Mouse (Mus musculus): ENCODE results near the gene Gm21818. TPM values are rescaled to one million over a fixed set of nuclear protein-coding genes. Genes with fewer than 3 reads are reported as not detected.
"Not testable (repeated sequence)": the region's sequence is repeated elsewhere in the genome, so short reads cannot be mapped to it uniquely, and the experiment has no call there.

The Gm21818 gene
- polyA plus RNA-seq (2012; rRNA removed): not detected in 2 replicates

- not testable (repeated sequence) for H3K4me3 ChIP-seq (ENCODE audit: insufficient read depth, low read length); H3K27ac ChIP-seq (ENCODE audit: insufficient read depth, low read length); H3K4me1 ChIP-seq (ENCODE audit: control insufficient read depth, insufficient read depth, low read length)
Observed at GRCm38 (mm10) chr13:120172133-120172532, at the start of gene Gm21818. Gene Gm21818 (plus strand): TSS chr13:120172433.

DNA sequence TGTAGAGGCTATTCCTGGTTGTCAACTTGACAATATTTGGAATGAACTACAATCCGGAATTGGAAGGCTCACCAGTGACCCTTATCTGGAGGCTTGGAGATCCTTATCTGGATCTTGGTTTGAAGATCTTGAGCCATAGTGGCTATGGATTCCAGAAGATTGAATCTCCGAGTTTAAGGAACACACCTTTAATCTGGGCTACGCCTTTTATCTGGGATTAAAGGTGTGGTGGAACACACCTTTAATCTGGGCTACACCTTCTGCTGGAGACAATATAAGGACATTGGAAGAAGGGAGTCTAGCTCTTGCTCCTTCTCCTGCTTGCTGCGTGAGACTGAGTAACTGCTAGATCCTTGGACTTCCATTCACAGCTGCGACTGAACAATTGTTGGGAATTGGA is 32.3 kb upstream of the Gm21818 start, which contains the start of gene Gm20767:
TSS of gene Gm20767 (plus strand) at position 301 of the 400 bp plus-strand sequence.
- not testable (repeated sequence) for H3K27ac ChIP-seq (ENCODE audit: insufficient read depth, low read length); H3K4me3 ChIP-seq (ENCODE audit: insufficient read depth, low read length); H3K4me1 ChIP-seq (ENCODE audit: control insufficient read depth, insufficient read depth, low read length)

DNA sequence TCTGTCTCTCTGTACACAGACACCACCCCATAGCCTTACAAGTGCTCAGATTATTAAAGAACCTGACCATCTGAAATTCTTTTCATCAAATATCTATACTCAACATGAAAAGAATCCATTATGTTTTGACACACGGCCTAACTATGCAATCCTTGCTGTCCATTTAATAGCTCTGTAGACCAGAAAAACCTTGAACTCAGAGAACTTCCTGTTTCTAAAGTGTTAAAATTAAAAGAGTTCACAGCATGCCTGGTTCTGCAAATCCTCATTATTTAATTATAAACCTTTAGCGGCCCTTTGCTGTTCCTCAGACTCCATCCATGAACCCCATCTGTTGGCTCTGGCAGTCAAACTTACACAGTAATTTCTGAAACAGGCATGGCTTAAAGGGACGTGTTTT is 29.9 kb upstream of the Gm21818 start:
- not testable (repeated sequence) for H3K27ac ChIP-seq (ENCODE audit: insufficient read depth, low read length); H3K4me1 ChIP-seq (ENCODE audit: control insufficient read depth, insufficient read depth, low read length); H3K4me3 ChIP-seq (ENCODE audit: insufficient read depth, low read length)

DNA sequence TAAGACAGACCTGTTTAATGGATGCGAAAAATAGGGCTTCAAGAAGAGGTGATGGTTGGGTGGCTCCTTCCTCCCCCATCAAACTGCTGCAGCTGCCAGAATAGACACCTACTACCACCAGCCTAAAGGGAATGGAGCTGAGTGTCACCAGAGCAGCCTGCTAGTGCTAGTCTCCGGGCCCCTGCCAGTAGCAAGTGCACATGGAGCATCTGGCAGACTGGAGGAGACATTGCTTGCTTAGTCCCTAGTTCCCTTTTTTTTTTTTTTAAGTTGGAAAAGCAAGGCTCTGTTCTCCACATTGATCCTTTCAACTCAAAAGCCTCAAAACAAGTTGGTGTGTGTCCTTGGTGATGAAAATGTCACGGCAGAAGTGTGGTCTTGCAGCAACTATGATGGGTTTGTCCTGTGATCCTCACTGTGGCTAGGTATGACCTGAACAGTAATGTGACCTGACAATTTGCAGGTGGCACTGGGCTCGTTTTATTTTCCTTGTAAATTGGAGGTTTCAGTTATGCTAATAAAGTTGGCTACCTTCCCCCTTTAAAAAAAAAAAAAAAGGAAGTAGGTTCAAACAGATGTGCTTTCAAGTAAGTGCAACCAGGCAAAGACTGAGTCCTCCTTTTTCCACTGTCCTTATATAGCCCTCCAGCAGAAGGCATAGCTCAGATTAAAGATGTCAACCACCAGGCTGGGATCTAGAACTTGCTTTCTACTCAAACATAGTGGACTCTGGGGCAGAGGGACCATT is 22.4 kb upstream of the Gm21818 start:
- H3K4me3 ChIP-seq (ENCODE audit: insufficient read depth, low read length); H3K4me1 ChIP-seq (ENCODE audit: control insufficient read depth, insufficient read depth, low read length); H3K27ac ChIP-seq (ENCODE audit: insufficient read depth, low read length): not testable (repeated sequence)

- not testable (repeated sequence) for H3K4me3 ChIP-seq (ENCODE audit: insufficient read depth, low read length); H3K4me1 ChIP-seq (ENCODE audit: control insufficient read depth, insufficient read depth, low read length); H3K27ac ChIP-seq (ENCODE audit: insufficient read depth, low read length)
Observed at GRCm38 (mm10) chr13:120150589-120150988, 21.6 kb upstream of the Gm21818 start.

DNA sequence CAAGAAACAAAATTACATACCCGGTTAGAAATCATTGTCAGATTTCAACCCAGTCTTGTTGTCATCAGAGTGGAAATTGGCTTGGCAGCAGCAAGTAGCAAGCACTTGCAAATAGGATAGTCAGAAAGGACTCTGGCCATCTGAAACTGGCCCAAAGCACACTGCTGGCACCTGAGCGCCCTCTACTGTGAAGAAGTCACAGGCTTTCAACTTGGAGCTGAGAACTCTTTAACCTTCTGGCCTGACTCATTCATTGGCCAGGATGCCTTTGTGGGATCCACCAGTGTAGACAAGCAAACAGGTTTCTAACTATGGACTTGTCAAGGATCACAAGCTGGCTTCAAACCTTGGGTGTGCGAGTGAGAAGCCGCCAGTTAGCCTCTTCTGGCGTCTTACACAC is 3.9 kb upstream of the Gm21818 start:
- H3K27ac ChIP-seq (ENCODE audit: insufficient read depth, low read length); H3K4me3 ChIP-seq (ENCODE audit: insufficient read depth, low read length); H3K4me1 ChIP-seq (ENCODE audit: control insufficient read depth, insufficient read depth, low read length): not testable (repeated sequence)

DNA sequence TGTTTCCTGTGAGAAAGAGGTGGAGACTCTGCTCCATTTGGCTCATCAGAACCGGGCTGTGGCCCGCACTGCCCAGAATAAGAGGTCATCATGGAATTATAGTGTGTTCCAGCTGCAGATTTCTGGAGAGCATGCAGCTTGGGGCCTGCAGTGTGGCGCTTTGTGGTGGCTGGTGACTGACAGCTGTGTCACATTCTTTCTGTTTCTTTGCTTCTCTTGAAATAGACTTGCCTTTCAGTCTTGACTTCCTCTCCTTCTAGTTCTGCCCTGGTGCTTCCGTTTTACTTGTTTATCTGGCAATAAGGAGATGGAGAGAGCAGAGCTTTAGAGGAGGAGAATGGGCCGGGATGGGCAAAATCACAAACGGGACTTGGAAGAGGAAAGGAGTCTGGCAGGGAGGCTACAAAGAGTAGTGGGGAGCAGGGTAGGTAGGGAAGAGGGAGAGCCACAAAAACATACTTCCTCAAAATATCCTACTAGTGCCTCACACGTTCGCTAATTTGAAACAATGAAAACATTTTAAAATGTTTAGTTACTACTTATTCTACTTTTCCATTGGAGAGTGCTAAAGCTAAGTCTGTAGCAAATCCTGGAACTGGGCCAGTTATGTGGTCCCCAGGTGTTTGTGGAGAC is 24.1 kb downstream of the Gm21818 start:
- H3K4me1 ChIP-seq (ENCODE audit: control insufficient read depth, insufficient read depth, low read length); H3K4me3 ChIP-seq (ENCODE audit: insufficient read depth, low read length); H3K27ac ChIP-seq (ENCODE audit: insufficient read depth, low read length): not testable (repeated sequence)

DNA sequence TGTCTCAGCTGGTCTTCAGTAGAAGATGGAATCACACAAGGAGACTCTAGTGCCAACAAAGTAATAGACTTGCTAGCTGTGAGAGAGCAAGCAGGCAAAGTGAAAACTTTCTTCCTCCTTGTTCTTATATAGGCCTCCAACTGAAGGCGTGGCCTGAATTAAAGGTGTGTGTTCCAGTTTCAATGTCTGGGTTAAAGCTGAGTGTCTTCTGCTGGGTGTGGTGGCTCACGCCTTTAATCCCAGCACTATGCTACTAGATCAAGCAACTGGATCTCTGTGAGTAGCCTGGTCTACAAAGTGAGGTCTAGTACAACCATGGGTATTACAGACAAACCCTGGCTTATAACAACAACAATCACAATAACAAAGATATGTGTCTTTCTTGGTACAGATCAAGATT is 43.6 kb downstream of the Gm21818 start, which contains the start of gene Gm21762:
TSS of gene Gm21762 (minus strand) at position 101 of the 400 bp plus-strand sequence.
- not testable (repeated sequence) for H3K27ac ChIP-seq (ENCODE audit: insufficient read depth, low read length); H3K4me3 ChIP-seq (ENCODE audit: insufficient read depth, low read length); H3K4me1 ChIP-seq (ENCODE audit: control insufficient read depth, insufficient read depth, low read length)

DNA sequence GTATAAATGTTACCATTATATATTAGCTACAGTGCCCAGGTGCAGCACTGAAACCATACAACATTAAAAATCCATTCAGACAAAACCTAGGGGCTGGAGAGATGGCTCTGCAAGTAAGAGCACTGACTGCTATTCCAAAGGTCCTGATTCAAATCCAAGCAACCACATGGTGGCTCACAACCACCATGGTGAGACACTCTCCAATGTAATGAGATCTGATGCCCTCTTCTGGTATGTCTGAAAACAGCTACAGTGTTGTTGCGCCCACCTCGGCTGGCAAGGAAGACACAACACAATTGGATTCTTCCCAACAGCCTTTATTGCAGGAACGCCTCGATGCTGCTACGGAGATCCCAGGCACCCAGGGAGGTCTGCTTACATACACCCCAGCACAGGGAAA is 48.7 kb downstream of the Gm21818 start:
- not testable (repeated sequence) for H3K4me1 ChIP-seq (ENCODE audit: control insufficient read depth, insufficient read depth, low read length); H3K27ac ChIP-seq (ENCODE audit: insufficient read depth, low read length); H3K4me3 ChIP-seq (ENCODE audit: insufficient read depth, low read length)

- H3K4me3 ChIP-seq (ENCODE audit: insufficient read depth, low read length); H3K4me1 ChIP-seq (ENCODE audit: control insufficient read depth, insufficient read depth, low read length); H3K27ac ChIP-seq (ENCODE audit: insufficient read depth, low read length): not testable (repeated sequence)
Observed at GRCm38 (mm10) chr13:120223012-120223659, 50.9 kb downstream of the Gm21818 start.

Other genes with a start within 250 kb of the Gm21818 start
- gene Gm21761, start 243.2 kb upstream of the Gm21818 start, polyA plus RNA-seq (2012; rRNA removed): not detected in 2 replicates
- gene B020031M17Rik, start 221.6 kb upstream of the Gm21818 start, polyA plus RNA-seq (2012; rRNA removed): not detected in 2 replicates
- not detected in 2 replicates for gene Gm36079, start 145.4 kb upstream of the Gm21818 start, polyA plus RNA-seq (2012; rRNA removed)
- gene Gm21188, start 120.2 kb upstream of the Gm21818 start, polyA plus RNA-seq (2012; rRNA removed): not detected in 2 replicates
- not detected in 2 replicates for gene Gm20767, start 32.2 kb upstream of the Gm21818 start, polyA plus RNA-seq (2012; rRNA removed)
- not detected in 2 replicates for gene Gm21762, start 43.5 kb downstream of the Gm21818 start, polyA plus RNA-seq (2012; rRNA removed)
- gene Gm21731, start 66.7 kb downstream of the Gm21818 start, polyA plus RNA-seq (2012; rRNA removed): not detected in 2 replicates
- not detected in 2 replicates for gene AF067061, start 90.7 kb downstream of the Gm21818 start, polyA plus RNA-seq (2012; rRNA removed)
- gene BC147527, start 128.0 kb downstream of the Gm21818 start, polyA plus RNA-seq (2012; rRNA removed): 0.13 and 0.46 TPM in 2 replicates
- not detected in 2 replicates for gene Tcstv3, start 144.4 kb downstream of the Gm21818 start, polyA plus RNA-seq (2012; rRNA removed)